Mouse (Mus musculus): ENCODE measurements around the gene Rnf216.

Rnf216 gene

DNA sequence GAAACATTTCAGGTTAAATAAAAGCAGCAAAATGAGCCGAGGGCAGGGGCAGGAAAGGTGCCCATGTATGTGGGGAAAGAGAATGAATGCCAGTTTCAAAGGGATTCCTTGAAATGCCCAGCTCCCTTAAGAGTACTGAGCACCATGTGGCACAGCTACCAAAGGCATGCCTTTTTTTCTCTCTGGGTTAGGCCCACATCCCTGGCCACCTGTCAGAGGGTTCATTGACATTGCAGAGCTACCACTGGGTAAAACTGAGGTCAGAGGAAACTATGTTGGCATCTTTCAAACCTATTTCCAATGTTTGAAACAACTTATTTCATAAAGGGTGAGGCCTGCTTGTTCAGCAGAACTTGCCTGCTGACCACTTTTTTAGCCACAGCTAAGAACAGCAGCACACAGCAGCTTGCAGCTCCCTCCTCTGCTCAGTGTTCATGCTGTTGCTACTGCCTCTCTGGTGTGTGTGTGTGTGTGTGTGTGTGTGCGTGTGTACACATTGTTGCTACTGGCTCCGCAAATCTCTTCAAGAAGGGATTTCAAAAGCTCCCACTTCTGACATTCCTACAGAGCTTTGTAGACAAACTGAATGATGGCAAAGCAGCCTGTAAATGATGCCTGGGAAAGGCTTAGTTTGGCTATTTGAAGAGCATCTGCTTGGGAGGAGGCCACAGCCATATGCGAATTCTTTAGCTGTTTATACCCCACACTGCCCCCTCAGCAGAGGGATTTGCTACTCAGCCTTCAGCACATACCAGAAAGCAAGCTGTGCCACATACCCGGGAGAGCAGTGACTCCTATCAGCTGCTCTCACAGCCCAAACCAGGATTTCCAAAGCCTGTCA is 59.4 kb downstream of the Rnf216 start:
- no peak for DNase-seq (ENCODE audit: low spot score)

DNA sequence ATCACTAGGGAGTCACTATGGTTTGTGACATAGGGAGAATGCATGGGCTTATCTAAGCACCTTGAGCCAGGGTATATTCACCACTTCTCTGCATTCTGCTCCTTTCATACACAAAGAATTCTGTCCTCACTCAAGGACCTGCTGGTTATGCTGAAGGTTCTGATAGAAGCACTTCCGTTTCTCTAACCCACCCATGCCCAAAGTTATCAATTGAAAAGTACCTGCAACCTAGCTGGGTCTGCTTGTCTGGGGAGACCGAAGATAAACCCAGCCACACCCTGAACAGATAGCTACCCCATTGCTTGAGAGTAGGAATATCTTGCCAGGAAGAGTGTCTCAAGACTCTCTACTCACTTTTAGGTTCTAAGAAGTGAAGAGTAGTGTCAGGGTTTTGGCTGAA is 60.1 kb downstream of the Rnf216 start:
- no peak for DNase-seq (ENCODE audit: low spot score)

DNA sequence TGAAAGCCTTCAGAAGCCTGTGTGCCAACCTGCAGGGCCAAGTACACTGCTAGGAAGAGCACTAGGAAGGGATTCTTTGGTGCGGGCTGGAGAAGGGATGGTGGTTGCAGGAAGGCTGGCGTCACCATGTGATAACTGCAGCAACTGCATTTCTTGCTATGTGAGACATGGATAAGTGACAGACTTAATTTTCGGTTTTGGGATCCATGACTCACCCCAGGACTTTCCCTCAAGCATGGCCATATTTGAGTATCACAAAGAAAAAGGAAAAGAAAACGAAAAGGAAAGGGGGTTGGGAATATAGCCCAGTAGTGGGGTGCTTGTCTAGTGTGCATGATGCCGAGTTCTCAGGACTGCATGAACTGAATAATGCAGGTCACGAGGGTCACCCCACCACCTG is 60.9 kb downstream of the Rnf216 start:
- DNase-seq (ENCODE audit: low spot score): no peak

DNA sequence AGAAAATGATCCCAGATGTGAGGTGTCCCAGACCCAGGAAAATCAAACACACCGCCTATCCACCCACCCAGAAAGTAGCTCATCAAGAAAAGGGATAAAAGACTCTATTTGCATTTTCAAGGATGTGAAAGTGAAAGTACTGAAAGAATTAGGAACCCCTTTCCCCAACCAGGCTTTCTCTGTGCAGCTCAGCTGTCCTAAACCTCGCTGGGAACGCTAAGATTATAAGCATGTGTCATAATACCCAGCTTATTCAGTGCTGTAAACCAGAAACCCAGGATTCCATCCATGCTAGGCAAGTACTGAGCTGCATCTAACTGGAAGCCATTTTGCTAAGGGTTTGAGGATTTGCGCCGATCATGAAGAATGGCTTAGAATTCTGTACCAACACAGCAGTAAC is 62.5 kb downstream of the Rnf216 start:
- DNase-seq (ENCODE audit: low spot score): no peak

DNA sequence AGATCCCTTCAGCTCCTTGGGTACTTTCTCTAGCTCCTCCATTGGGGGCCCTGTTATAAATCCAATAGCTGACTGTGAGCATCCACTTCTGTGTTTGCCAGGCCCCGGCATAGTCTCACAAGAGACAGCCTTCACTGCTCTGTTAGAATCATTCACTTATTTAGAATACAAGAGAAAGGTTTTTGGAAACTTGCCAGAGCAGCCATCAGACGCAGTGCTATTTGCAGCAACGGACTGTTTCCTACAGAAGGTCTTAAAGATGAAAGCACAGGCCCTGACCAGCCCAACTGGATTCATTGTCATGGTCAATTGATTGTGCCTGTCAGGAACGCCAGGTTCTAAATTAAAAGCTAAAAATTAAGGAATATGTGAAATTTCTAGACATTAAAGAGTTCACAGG is 63.0 kb downstream of the Rnf216 start:
- no peak for DNase-seq (ENCODE audit: low spot score)

DNA sequence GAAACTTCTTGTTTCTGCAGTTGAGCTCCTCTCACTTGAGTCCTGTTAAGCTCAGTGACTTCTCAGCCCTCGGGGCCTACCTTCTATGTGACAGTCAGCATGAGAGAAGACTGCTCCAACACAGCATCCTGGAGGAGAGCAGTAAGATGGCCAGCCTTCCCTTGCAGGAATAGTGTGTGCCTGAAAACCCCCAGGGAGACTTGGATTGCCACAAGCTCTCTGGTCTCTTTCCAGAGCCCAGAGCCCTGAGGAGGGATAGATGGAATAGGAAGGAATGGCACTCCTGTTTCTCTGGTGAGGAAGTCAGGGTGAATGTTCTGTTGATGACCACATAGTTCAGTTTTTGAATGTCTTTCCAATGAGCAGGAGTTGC is 63.8 kb downstream of the Rnf216 start:
- DNase-seq (ENCODE audit: low spot score): no peak

DNA sequence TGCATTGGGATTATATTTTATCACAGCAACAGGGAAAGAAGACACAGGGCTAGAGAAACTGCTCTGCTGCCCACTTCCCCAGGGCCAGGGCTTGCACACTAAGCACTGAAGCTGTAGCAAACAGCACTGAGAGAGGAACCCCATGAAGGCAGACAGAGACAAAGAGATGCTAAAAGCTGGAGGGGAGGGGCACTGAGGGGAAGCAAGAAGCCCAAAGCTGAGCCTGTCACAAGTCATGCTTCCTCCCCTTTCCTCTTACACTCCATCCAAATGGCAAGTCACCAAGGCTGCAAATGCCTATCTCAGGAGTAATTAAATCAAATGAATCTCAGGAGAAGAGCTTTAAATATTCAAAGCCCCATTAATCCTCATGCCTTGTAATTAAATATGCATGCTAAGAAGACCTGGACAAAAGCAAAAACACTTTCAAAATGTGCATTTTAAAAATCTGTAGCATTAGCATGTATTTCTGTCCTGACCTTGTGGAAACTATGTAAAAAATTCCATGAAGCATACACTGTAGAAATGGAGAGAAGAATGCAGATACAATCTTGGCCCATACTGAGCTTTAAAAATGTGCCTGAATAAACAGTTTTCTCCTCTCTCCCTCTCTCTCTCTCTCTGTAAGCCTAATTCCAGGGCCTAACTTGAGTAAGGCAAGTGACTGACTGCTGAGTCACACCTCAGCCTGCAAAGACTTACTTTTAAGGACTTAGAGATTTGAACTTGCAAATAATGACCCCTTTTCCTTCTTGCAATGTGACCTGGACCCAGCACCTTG is 64.4 kb downstream of the Rnf216 start:
- no peak for DNase-seq (ENCODE audit: low spot score)

DNA sequence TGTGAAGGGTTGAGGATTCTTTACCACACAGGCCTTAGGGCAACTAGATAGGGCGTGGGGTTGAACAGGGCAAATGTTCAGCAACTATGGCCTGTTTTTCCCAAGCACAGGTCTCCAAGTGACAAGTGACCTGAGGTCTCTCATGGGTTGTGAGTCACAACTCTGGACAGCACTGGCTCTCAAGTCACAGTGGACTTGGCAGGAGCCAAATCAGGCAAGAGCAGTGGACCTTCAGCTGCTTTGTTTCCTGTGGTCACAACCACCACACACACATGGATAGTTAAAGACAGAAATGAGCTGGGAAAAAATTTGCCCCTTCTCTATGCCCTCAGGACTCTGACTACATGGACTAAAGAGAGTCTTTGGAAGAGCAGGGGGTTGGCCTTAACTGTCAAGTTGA is 65.2 kb downstream of the Rnf216 start:
- no peak for DNase-seq (ENCODE audit: low spot score)

DNA sequence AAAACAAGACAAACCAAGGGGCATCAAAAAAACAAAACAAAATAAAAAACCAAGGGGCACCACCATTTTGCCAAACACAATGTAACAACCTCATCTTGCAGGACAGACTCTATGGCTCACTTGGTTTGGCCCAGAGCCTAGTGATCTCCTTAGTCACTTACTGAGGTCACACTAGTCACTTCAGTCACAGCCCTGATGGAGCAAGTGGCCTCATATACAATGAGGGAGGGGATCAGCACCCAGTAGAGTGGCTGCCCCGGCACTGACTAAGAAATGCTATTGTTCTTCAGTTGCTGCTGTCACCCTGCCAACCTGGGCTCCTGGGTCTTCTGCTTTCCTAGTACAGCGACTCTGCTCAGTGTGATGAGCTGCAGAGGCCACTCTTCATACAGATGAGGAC is 68.9 kb downstream of the Rnf216 start:
- no peak for DNase-seq (ENCODE audit: low spot score)

DNA sequence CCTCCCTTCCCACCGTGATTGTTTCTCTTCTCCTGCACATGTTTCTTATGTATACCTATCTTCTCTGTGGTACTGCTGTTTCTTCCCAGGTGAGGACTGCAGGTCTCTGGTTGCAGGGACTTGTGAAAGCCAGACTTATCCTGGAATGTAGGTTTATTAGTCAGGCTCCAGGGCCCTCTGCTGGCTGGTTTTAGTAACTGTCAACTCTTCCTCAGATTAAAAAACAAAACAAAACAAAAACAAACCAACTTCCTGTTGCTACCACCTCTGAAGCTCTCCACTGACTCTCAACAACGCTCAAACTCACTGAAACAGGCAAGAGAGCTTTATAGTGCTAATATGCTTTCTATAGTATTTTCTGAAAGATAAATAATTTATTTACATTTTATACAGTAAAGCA is 69.5 kb downstream of the Rnf216 start:
- DNase-seq (ENCODE audit: low spot score): peak; percentile 67

DNA sequence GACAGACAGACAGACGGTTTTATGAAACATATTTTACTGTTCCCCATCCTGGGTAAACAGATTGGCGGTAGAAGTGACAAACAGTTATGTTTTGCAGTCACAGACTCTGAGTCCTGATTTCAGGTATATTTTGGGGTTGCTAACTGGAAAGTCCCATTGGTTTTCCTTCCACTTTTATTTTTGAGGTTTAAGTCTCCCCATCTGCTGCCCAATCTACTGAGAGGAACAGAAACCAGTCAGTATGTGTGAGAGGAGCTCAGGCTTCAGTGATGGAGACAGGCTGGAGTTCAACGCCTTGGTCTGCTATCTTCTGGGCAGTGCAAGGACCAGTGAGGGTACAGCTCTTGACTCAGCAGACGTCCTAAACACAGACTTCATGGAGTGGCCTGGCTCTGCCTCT is 74.0 kb downstream of the Rnf216 start:
- DNase-seq (ENCODE audit: low spot score): no peak

DNA sequence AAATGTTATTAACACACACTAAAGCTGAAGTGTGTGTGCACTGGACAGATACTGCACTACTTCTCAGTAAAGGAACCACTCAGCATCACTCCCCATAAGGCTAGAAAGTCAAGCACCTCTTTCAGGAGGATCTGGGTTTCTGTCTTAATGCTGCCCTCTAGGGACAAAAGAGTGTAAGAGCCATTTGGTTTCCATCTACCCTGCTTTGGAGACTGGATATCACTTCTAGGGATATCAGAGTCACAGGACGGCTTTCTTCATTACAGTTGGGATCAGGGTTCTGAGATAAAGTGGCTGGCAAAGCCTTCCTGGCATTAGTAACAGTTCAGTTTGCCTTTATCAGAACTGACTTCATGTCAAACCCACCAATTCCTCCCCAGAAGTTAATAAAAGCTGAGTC is 75.6 kb downstream of the Rnf216 start:
- peak; percentile 89 for DNase-seq (ENCODE audit: low spot score)

DNA sequence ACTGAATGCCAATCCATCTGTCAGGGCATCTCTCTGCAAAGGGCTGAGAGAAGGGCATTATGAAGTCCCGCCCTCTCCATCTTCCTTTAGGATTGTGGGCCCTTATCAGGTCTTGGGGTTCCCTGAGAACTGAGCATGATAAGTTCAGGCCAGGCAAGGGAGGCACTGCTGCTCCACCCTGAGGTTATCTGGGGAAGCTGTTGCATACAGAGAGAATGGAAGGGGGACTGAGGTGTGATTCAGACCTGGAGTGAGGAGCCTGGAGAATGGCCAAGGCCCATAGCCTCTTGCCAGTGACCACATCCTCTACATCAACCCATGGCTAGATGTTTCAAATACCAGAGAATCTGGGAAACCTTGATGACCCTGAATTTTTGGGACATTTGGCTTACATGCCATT is 76.7 kb downstream of the Rnf216 start:
- DNase-seq (ENCODE audit: low spot score): no peak

DNA sequence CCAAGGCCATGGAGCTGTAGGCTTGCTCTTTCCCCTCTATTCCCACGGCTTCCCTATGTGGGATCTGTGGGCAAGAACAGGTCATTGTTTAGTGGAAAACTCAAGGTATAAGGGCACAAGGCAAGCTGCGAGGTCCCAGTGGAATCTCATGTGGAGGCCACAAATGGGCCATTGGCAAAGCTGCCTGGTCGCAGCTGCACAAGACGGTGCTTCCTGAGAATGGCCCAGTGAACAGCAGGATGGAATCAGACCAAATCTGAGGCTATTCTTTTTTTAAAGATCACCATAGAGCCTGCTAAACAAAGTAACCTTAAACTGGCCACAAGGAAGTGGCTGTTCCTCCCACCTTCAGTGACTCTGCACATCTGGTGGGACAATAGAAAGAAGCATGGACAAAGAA is 77.5 kb downstream of the Rnf216 start:
- no peak for DNase-seq (ENCODE audit: low spot score)

DNA sequence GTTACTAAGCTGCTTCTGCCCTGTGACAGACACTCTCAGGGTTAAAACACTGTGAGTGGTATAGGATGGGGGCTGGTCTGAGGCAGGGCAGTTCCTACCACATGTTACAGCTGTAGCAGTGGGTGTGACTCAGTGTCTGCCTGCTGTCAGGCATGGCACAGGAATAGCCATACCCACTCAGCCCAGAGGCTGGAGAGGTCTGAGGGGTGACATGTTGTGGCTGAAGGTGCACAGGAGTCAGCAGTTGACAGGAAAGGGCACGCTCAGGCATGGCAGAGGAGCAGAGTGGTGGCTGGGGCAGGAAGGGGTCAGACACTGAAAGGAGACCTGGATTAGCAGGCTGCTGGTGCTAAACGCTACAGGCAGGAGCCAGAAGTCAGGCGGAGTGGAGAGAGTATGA is 78.7 kb downstream of the Rnf216 start:
- DNase-seq (ENCODE audit: low spot score): no peak

DNA sequence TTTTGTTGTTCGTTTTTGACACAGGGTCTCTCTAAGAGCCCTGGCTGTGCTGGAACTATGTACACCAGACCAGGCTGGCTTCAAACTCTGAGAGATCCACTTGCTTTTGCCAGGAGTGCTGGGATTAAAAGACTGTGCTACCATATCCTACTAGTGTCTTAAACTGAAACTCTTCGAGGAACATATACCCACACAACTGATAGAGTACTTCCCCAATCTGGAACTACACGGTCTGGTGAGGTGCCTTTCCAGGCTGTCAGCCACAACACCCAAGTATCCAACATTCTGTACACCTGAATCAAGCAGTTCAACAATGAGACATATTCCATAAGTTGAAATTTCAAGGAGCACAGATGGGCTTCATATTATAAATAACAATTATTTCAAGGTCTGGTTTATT is 79.5 kb downstream of the Rnf216 start:
- DNase-seq (ENCODE audit: low spot score): no peak

DNA sequence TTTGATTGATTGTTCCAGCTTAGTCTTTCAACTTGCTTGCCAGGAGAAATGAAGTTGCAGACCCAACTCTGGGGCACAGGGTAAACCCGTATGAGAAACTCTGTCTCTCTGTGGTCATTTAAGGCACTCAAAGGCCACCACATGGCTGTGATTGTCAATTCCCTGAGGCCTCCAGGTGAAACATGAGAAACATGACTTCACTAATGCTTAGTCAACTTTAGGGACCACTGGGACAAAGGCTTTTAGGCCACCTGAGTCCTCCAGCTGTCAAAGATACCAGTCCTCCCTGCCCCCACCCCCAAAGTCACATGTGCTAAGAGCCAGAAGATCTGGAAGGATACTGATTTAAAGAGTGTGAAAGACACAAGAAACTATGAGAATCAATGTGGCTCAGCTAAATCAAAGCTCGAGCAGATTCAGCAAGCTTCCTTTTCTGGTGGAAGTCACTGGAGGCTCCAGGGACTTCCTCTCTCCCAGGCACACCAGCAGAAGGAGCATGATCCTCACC is 80.1 kb downstream of the Rnf216 start:
- DNase-seq (ENCODE audit: low spot score): no peak

DNA sequence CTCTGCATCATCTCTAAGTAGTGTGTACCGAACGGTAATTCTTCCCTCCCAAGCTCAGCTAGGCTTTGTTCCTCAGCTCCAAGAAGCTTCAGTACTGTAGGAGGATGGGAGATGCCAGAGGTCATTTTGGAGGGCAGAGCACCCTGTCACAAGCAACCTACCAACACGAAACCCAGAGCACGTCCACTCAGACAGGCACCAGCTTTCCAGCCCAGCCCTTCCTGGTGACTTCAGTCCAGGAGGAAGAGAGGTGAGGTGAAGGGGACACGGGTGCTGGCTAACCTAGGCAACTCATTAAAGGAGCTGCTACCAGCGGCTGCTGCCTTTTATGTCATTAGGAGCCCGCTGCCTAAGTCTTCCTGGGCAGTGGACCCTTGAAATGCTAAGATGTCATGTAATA is 81.1 kb downstream of the Rnf216 start:
- no peak for DNase-seq (ENCODE audit: low spot score)

DNA sequence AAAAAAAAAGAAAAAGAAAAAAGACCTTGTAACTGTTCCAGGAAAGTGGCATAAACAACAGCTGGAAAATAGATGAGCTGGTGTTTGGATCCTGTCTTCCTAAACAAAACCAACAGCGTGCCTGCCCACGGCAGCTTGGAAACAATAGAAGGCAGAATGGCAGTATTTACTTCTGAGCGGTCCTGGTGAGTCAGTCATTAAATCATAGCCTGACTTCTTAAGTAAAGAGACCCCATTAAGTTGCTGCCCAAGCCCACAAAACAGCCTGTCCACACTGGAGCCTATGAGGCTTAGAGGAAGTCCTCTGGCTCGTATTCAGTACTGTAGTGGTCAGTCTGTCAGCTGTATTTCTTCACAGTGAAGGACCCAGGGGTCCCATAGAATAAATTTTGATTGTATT is 81.6 kb downstream of the Rnf216 start:
- DNase-seq (ENCODE audit: low spot score): no peak

DNA sequence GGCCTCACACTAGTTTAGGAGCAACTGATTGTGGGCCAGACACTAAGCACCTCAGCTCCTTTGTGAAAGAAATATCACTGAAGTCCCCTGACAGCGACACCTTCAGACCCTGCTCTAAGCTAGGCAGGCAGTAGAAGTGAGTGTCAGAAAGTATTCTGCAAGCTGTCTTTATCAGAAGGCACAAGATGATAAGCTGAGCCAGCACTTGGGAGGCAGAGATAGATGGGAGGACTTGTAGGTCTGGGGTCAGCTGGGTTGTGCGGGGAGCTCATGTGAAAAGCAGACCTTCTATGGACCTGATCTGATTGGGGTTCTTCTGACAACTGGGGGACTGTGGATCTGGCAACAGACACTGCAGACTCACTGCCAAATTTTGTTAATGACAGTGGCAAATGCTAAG is 88.9 kb downstream of the Rnf216 start:
- no peak for DNase-seq (ENCODE audit: low spot score)

DNA sequence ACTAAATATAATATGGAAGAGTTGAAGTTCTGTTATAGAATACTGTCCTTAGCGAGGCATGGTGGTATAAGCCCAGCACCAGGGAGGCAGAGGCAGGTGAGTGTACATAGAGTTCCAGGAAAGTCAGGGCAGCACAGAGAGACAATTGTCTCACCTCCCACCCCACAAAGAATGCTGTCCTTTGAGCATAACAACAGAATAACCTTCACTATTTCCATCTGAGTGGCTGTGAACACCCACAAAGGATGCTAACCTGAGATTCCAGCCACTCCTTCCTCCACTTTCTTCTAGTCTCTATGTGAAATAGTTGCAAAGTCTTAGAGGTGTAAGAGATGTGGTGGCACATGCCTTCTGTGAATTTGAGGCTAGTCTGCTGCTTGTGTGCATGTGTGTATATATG is 89.8 kb downstream of the Rnf216 start:
- DNase-seq (ENCODE audit: low spot score): no peak

DNA sequence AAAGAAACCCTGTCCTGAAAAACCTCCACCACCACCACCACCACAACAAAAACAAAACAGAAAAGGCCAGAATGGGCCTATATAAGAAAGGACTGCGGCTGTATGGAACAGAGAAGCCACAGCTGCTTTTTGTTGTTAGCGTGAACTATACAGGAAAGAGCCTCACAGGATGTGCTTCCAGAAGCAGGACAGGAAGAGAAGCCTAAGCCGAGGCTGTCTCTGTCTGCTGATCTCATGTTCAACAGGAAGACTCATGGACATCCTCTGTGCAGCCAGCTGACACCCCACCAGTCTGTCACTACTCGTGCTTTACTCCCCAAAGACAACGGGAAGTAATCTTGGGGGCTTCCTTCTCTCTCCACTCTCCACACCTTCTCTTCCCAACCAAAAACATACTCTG is 95.4 kb downstream of the Rnf216 start:
- DNase-seq (ENCODE audit: low spot score): no peak

DNA sequence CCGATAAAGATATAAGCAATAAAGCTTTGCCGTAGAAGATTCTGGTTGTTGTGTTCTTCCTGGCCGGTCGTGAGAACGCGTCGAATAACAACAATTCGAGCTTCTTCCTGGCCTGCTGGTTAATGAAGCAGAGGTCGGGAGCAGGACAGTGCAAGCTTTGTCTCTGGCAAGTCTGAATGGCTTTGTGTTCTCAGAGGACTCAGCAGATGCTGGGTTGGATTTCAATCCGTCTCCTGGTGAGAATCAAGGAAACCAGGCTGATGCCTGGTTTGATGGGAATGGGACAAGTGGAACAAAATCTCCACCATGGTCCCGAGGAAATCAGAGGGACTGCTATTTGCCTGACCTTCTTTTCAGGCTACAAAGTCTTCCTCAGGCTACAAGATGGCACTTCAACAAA is 103.4 kb downstream of the Rnf216 start:
- DNase-seq (ENCODE audit: low spot score): peak; percentile 75

All from retina, embryonic 14.5 days (tissue).